Mouse (Mus musculus) midbrain, embryonic 15.5 days (tissue): Measurements from ENCODE around the gene Proser2. TPM values are rescaled to one million over a fixed set of nuclear protein-coding genes. Genes with fewer than 3 reads are reported as not detected.
A peak's percentile ranks its signal among the peaks of the same experiment; 100 is the strongest.
"Not testable (repeated sequence)": the region's sequence is repeated elsewhere in the genome, so short reads cannot be mapped to it uniquely, and the experiment has no call there.

ENCODE experiments used
- ATAC-seq: fragments of 200-750 bp; cut with Nextera tagmentation; replicated peaks from 2 replicates; pipeline ENCODE4 v1.8.0; 2017; ENCODE audit warnings: moderate TSS enrichment
- H3K27ac ChIP-seq: fragments of 300-500 bp; sonication (generic); 2 replicates; pipeline ENCODE4 v1.5.1; 2015; ENCODE audit warnings: mild to moderate bottlenecking, inconsistent platforms
- H3K27me3 ChIP-seq: fragments of 300-500 bp; sonication (generic); replicated peaks from 2 replicates; pipeline ENCODE4 v1.6.1; 2015; ENCODE audit warnings: inconsistent platforms
- H3K36me3 ChIP-seq: fragments of 300-500 bp; sonication (generic); replicated peaks from 2 replicates; pipeline ENCODE4 v1.6.1; 2015; ENCODE audit warnings: inconsistent platforms
- H3K4me1 ChIP-seq: fragments of 300-500 bp; sonication (generic); 2 replicates; pipeline ENCODE4 v1.6.1; 2015; ENCODE audit warnings: inconsistent platforms
- H3K4me2 ChIP-seq: fragments of 300-500 bp; sonication (generic); 2 replicates; pipeline ENCODE4 v1.6.1; 2015; ENCODE audit warnings: inconsistent platforms, mild to moderate bottlenecking, moderate library complexity
- H3K4me3 ChIP-seq: fragments of 300-500 bp; sonication (generic); 2 replicates; pipeline ENCODE4 v1.5.1; 2015; ENCODE audit warnings: mild to moderate bottlenecking, inconsistent platforms
- H3K9ac ChIP-seq: fragments of 300-500 bp; sonication (generic); 2 replicates; pipeline ENCODE4 v1.6.1; 2015; ENCODE audit warnings: mild to moderate bottlenecking, inconsistent platforms
- H3K9me3 ChIP-seq: fragments of 300-500 bp; sonication (generic); 2 replicates; pipeline ENCODE4 v1.6.1; 2016; ENCODE audit warnings: inconsistent platforms
- WGBS: fragments of 180-500 bp; shearing (Covaris S2); methylation state at CpG from one replicate; pipeline ENCODE4 v1.1.7; 2015; ENCODE audit warnings: mixed read lengths; 5-methylcytosine and 5-hydroxymethylcytosine counted together
- polyA plus RNA-seq: library from polyadenylated mRNA; unstranded; fragments of >200 nt; fragmentation: Nextera tagmentation; extraction: Ambion mirVana; gene quantifications from 2 replicates; pipeline ENCODE4 v1.2.1, GENCODE M21; 2015

Proser2 gene
- polyA plus RNA-seq, 1 experiment from 2014 or later: 6.8 TPM

- Histone ChIP-seq H3K9ac (no peak overlapping the region), H3K27ac (no peak overlapping the region), H3K9me3 (no peaks in the 10 kb centered on the region), H3K4me3 (no peak overlapping the region), H3K4me1 (no peaks in the 10 kb centered on the region), H3K27me3 (no peaks in the 10 kb centered on the region), H3K36me3 (no peaks in the 10 kb centered on the region), H3K4me2 (no peak overlapping the region)
- 82% methylated on average over 2 of the region's 2 CpGs for WGBS
- no peak for ATAC-seq
Observed at GRCm38 (mm10) chr2:6121091-6121490, 8.9 kb downstream of the Proser2 start.

- Histone ChIP-seq H3K4me1 (no peaks in the 10 kb centered on the region), H3K4me3 (no peak overlapping the region), H3K27ac (no peak overlapping the region), H3K4me2 (no peak overlapping the region), H3K9me3 (no peaks in the 10 kb centered on the region), H3K9ac (no peak overlapping the region), H3K27me3 (no peaks in the 10 kb centered on the region), H3K36me3 (no peaks in the 10 kb centered on the region)
- WGBS: 84% methylated on average over 10 of the region's 10 CpGs
- no peak for ATAC-seq
Observed at GRCm38 (mm10) chr2:6118246-6118645, 11.8 kb downstream of the Proser2 start.

- H3K9me3 ChIP-seq: no peaks in the 10 kb centered on the region
- H3K9ac ChIP-seq: no peak overlapping the region
- no peak overlapping the region for H3K27ac ChIP-seq
- no peak for ATAC-seq
- H3K4me1 ChIP-seq: no peaks in the 10 kb centered on the region
- H3K4me2 ChIP-seq: no peak overlapping the region
- WGBS: 64% methylated on average over 12 of the region's 12 CpGs
- H3K36me3 ChIP-seq: no peaks in the 10 kb centered on the region
- H3K4me3 ChIP-seq: no peak overlapping the region
- no peaks in the 10 kb centered on the region for H3K27me3 ChIP-seq
Observed at GRCm38 (mm10) chr2:6113792-6114191, 16.2 kb downstream of the Proser2 start.

GRCm38 (mm10) chr2:6112619-6113018 lies 17.4 kb downstream of the Proser2 start:
- ATAC-seq: no peak
- Histone ChIP-seq H3K27me3 (no peaks in the 10 kb centered on the region), H3K4me3 (no peak overlapping the region), H3K27ac (no peak overlapping the region), H3K4me2 (no peak overlapping the region), H3K4me1 (no peaks in the 10 kb centered on the region), H3K9ac (no peak overlapping the region), H3K9me3 (no peaks in the 10 kb centered on the region), H3K36me3 (no peaks in the 10 kb centered on the region)
- 83% methylated on average over 4 of the region's 4 CpGs for WGBS

DNA sequence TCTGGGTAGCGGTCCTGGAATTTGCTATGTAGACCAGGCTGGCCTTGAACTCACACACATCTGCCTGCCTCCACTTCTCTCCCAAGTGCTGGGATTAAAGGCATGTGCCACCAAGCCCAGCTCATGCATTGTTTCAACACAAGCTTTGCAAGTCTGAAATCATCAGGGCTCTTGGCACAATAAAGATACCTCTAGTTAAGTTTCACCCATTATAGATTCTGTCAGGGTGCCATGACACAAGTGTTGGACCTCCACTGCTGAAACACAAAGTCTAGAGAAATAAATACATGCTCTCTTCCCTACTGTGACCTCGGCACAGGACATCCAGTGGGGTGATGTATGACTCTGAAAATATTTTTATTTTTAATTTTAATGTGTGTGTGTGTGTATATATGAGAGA lies 24.6 kb downstream of the Proser2 start:
- H3K9ac ChIP-seq: no peak overlapping the region
- no peaks in the 10 kb centered on the region for H3K36me3 ChIP-seq
- no peaks in the 10 kb centered on the region for H3K9me3 ChIP-seq
- peaks cover 11% of the 10 kb centered on the region; the same call in 1 of the 2 replicates for H3K27me3 ChIP-seq
- H3K4me2 ChIP-seq: no peak overlapping the region
- no peak for ATAC-seq
- 90% methylated on average over 2 of the region's 2 CpGs for WGBS
- no peak overlapping the region for H3K27ac ChIP-seq
- H3K4me1 ChIP-seq: peaks cover 6% of the 10 kb centered on the region
- no peak overlapping the region for H3K4me3 ChIP-seq

GRCm38 (mm10) chr2:6100755-6101154 lies 29.3 kb downstream of the Proser2 start:
- no peaks in the 10 kb centered on the region for H3K36me3 ChIP-seq
- 45% methylated on average over 20 of the region's 20 CpGs for WGBS
- peaks cover 11% of the 10 kb centered on the region for H3K4me1 ChIP-seq
- peak overlapping the region; percentile 63 for H3K9ac ChIP-seq
- no peak overlapping the region for H3K27ac ChIP-seq
- peaks cover 13% of the 10 kb centered on the region; the same call in 1 of the 2 replicates for H3K27me3 ChIP-seq
- no peaks in the 10 kb centered on the region for H3K9me3 ChIP-seq
- H3K4me3 ChIP-seq: peak overlapping the region; percentile 45
- 0 out of 2 replicates have a peak, but pooled peaks have one; percentile 18 for ATAC-seq
- H3K4me2 ChIP-seq: peak overlapping the region; percentile 91

DNA sequence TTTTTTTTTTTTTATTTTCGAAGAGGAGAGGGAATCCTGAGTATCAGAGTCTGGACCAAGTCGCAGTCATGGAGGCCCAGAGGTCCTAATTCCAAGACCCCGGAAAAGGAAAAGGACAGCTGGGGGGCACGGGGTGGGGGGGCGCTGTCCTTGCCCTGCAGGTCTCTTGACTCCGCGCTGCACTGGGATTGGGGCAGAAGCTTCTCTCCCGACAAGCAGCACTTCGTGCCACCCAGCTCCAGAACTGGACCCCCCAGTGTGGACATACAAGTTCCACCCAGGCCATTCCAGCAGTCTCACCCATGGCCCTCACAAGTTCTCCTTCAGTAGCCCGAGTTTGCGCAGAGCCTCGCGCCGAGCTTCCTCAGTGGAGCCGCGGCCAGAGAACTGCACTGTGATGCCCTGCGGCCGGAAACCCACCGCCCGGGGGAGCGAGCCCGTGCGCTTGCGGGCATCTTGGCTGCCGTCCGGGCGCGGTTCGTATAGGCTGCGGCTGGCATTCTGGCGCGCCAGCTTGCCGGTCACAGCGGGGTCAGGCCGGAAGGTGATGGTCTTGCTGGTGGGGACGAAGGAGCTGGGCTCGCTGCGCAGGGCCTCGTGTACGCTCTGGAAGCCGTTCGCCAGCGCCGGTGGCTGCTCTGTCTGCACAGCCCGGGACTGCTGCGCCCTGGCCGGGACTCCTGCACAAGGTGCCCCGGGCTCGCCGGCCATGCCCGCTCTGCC lies 29.8 kb downstream of the Proser2 start:
- Histone ChIP-seq H3K36me3 (no peaks in the 10 kb centered on the region), H3K27me3 (peaks cover 13% of the 10 kb centered on the region; the same call in 1 of the 2 replicates), H3K27ac (no peak overlapping the region), H3K4me3 (peak overlapping the region; percentile 45), H3K9ac (peak overlapping the region; percentile 63), H3K4me2 (peak overlapping the region; percentile 91), H3K4me1 (peaks cover 11% of the 10 kb centered on the region), H3K9me3 (no peaks in the 10 kb centered on the region)
- 10% methylated on average over 51 of the region's 51 CpGs for WGBS
- peak; percentile 91 for ATAC-seq

GRCm38 (mm10) chr2:6099443-6099842 lies 30.6 kb downstream of the Proser2 start:
- H3K27me3 ChIP-seq: peaks cover 13% of the 10 kb centered on the region; the same call in 1 of the 2 replicates
- no peak overlapping the region for H3K27ac ChIP-seq
- H3K9ac ChIP-seq: no peak overlapping the region
- no peak overlapping the region for H3K4me2 ChIP-seq
- H3K36me3 ChIP-seq: no peaks in the 10 kb centered on the region
- H3K4me1 ChIP-seq: peaks cover 11% of the 10 kb centered on the region
- ATAC-seq: no peak
- H3K4me3 ChIP-seq: no peak overlapping the region
- no peaks in the 10 kb centered on the region for H3K9me3 ChIP-seq
- WGBS: 76% methylated on average over 9 of the region's 9 CpGs

DNA sequence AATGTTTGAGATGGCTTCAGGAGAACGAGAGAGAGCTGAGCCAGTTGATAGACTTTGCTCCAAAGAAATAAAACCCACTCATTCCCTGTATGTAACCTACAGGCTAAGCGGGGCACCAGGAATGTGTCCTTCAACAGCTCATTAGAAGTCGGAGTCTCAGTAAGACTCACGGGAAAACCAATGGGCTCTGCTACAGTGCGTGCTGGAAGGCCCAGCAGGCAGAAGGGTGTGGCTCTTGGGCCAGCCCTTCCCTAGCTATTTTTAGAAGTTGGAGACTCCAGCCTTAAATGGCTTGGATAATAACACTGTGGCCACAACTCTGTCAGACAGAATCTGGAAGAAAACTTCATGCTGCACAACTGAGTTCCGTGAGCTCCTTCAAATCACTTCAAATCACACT lies 31.1 kb downstream of the Proser2 start:
- 43% methylated on average over 6 of the region's 6 CpGs for WGBS
- H3K9me3 ChIP-seq: no peaks in the 10 kb centered on the region
- no peak overlapping the region for H3K4me3 ChIP-seq
- H3K4me1 ChIP-seq: peaks cover 11% of the 10 kb centered on the region
- ATAC-seq: no peak
- no peaks in the 10 kb centered on the region for H3K36me3 ChIP-seq
- no peak overlapping the region for H3K9ac ChIP-seq
- no peak overlapping the region for H3K27ac ChIP-seq
- H3K27me3 ChIP-seq: peaks cover 13% of the 10 kb centered on the region; the same call in 1 of the 2 replicates
- H3K4me2 ChIP-seq: no peak overlapping the region

GRCm38 (mm10) chr2:6097113-6097716 lies 32.8 kb downstream of the Proser2 start:
- peaks cover 11% of the 10 kb centered on the region for H3K4me1 ChIP-seq

GRCm38 (mm10) chr2:6089941-6090340 lies 40.1 kb downstream of the Proser2 start:
- 86% methylated on average over 16 of the region's 16 CpGs for WGBS
- not testable (repeated sequence) for H3K9me3 ChIP-seq, H3K36me3 ChIP-seq, H3K4me1 ChIP-seq, H3K4me2 ChIP-seq, ATAC-seq, H3K9ac ChIP-seq, H3K27me3 ChIP-seq, H3K27ac ChIP-seq, H3K4me3 ChIP-seq

More at GRCm38 (mm10) chr2:6097113-6097716, 32.8 kb downstream of the Proser2 start:
- ATAC-seq: no peak
- Histone ChIP-seq H3K4me3 (no peak overlapping the region), H3K4me2 (no peak overlapping the region), H3K9ac (no peak overlapping the region), H3K27me3 (peaks cover 13% of the 10 kb centered on the region; the same call in 1 of the 2 replicates), H3K36me3 (no peaks in the 10 kb centered on the region), H3K27ac (no peak overlapping the region), H3K9me3 (no peaks in the 10 kb centered on the region)
- 73% methylated on average over 7 of the region's 7 CpGs for WGBS

GRCm38 (mm10) chr2:6087151-6087550 lies 42.9 kb downstream of the Proser2 start:
- Histone ChIP-seq H3K9ac (no peak overlapping the region), H3K27me3 (no peaks in the 10 kb centered on the region), H3K4me3 (no peak overlapping the region), H3K36me3 (no peaks in the 10 kb centered on the region), H3K4me1 (no peaks in the 10 kb centered on the region), H3K4me2 (no peak overlapping the region), H3K27ac (no peak overlapping the region), H3K9me3 (no peaks in the 10 kb centered on the region)
- no peak for ATAC-seq
- WGBS: 91% methylated on average over 5 of the region's 5 CpGs
